Mouse (Mus musculus): ENCODE data around the gene Slc24a2. TPM values are rescaled to one million over a fixed set of nuclear protein-coding genes. Genes with fewer than 3 reads are reported as not detected.

The Slc24a2 gene
- polyA plus RNA-seq, 1 experiment from 2014 or later = not detected

GRCm38 (mm10) chr4:87041412-87041997 is 188.8 kb downstream of the Slc24a2 start:
- Histone ChIP-seq H3K36me3 (ENCODE audit: control insufficient read depth, insufficient read depth) (no peaks in the 10 kb centered on the region), H3K9ac (ENCODE audit: low read depth, low read length) (no peak overlapping the region), H3K4me1 (ENCODE audit: control insufficient read depth, low read depth, low read length) (no peaks in the 10 kb centered on the region), H3K9me3 (replicated peaks; ENCODE audit: control insufficient read depth, low read length) (no peaks in the 10 kb centered on the region), H3K4me3 (ENCODE audit: low read depth, low read length) (no peak overlapping the region), H3K4me2 (ENCODE audit: low read depth, low read length) (no peak overlapping the region), H3K27ac (ENCODE audit: low read length) (no peak overlapping the region), H3K27me3 (ENCODE audit: control insufficient read depth, insufficient read depth, low read depth, low read length) (no peaks in the 10 kb centered on the region)
- no peak for ATAC-seq (ENCODE audit: low read depth)
- WGBS (ENCODE audit: insufficient replicate concordance) = 67% methylated on average over 7 of the region's 7 CpGs

GRCm38 (mm10) chr4:87037592-87037991 is 192.7 kb downstream of the Slc24a2 start:
- Histone ChIP-seq H3K36me3 (ENCODE audit: control insufficient read depth, insufficient read depth) (no peaks in the 10 kb centered on the region), H3K27me3 (ENCODE audit: control insufficient read depth, insufficient read depth, low read depth, low read length) (no peaks in the 10 kb centered on the region), H3K9me3 (replicated peaks; ENCODE audit: control insufficient read depth, low read length) (no peaks in the 10 kb centered on the region), H3K4me2 (ENCODE audit: low read depth, low read length) (no peak overlapping the region), H3K9ac (ENCODE audit: low read depth, low read length) (no peak overlapping the region), H3K27ac (ENCODE audit: low read length) (no peak overlapping the region), H3K4me1 (ENCODE audit: control insufficient read depth, low read depth, low read length) (no peaks in the 10 kb centered on the region), H3K4me3 (ENCODE audit: low read depth, low read length) (no peak overlapping the region)
- 51% methylated on average over 4 of the region's 4 CpGs for WGBS (ENCODE audit: insufficient replicate concordance)
- ATAC-seq (ENCODE audit: low read depth) = no peak

GRCm38 (mm10) chr4:87036507-87036906 is 193.8 kb downstream of the Slc24a2 start:
- no peak overlapping the region for H3K4me2 ChIP-seq (ENCODE audit: low read depth, low read length)
- H3K27ac ChIP-seq (ENCODE audit: low read length) = no peak overlapping the region
- no peaks in the 10 kb centered on the region for H3K4me1 ChIP-seq (ENCODE audit: control insufficient read depth, low read depth, low read length)
- no peaks in the 10 kb centered on the region for H3K27me3 ChIP-seq (ENCODE audit: control insufficient read depth, insufficient read depth, low read depth, low read length)
- 67% methylated on average over 5 of the region's 5 CpGs for WGBS (ENCODE audit: insufficient replicate concordance)
- no peak overlapping the region for H3K9ac ChIP-seq (ENCODE audit: low read depth, low read length)
- H3K4me3 ChIP-seq (ENCODE audit: low read depth, low read length) = no peak overlapping the region
- no peaks in the 10 kb centered on the region for H3K9me3 ChIP-seq (replicated peaks; ENCODE audit: control insufficient read depth, low read length)
- no peaks in the 10 kb centered on the region for H3K36me3 ChIP-seq (ENCODE audit: control insufficient read depth, insufficient read depth)
- no peak for ATAC-seq (ENCODE audit: low read depth)

GRCm38 (mm10) chr4:87035701-87036100 is 194.6 kb downstream of the Slc24a2 start:
- 66% methylated on average over 10 of the region's 10 CpGs for WGBS (ENCODE audit: insufficient replicate concordance)

GRCm38 (mm10) chr4:87032632-87033031 is 197.6 kb downstream of the Slc24a2 start:
- H3K4me3 ChIP-seq (ENCODE audit: low read depth, low read length) = no peak overlapping the region
- no peaks in the 10 kb centered on the region for H3K36me3 ChIP-seq (ENCODE audit: control insufficient read depth, insufficient read depth)
- H3K27ac ChIP-seq (ENCODE audit: low read length) = no peak overlapping the region
- H3K27me3 ChIP-seq (ENCODE audit: control insufficient read depth, insufficient read depth, low read depth, low read length) = no peaks in the 10 kb centered on the region
- no peaks in the 10 kb centered on the region for H3K9me3 ChIP-seq (replicated peaks; ENCODE audit: control insufficient read depth, low read length)
- 70% methylated on average over 8 of the region's 8 CpGs for WGBS (ENCODE audit: insufficient replicate concordance)
- no peaks in the 10 kb centered on the region for H3K4me1 ChIP-seq (ENCODE audit: control insufficient read depth, low read depth, low read length)
- ATAC-seq (ENCODE audit: low read depth) = no peak
- no peak overlapping the region for H3K9ac ChIP-seq (ENCODE audit: low read depth, low read length)
- H3K4me2 ChIP-seq (ENCODE audit: low read depth, low read length) = no peak overlapping the region

More at GRCm38 (mm10) chr4:87035701-87036100, 194.6 kb downstream of the Slc24a2 start:
- Histone ChIP-seq H3K27ac (ENCODE audit: low read length) (no peak overlapping the region), H3K9ac (ENCODE audit: low read depth, low read length) (no peak overlapping the region), H3K4me2 (ENCODE audit: low read depth, low read length) (no peak overlapping the region), H3K4me1 (ENCODE audit: control insufficient read depth, low read depth, low read length) (no peaks in the 10 kb centered on the region), H3K36me3 (ENCODE audit: control insufficient read depth, insufficient read depth) (no peaks in the 10 kb centered on the region), H3K9me3 (replicated peaks; ENCODE audit: control insufficient read depth, low read length) (no peaks in the 10 kb centered on the region), H3K27me3 (ENCODE audit: control insufficient read depth, insufficient read depth, low read depth, low read length) (no peaks in the 10 kb centered on the region), H3K4me3 (ENCODE audit: low read depth, low read length) (no peak overlapping the region)
- no peak for ATAC-seq (ENCODE audit: low read depth)

- Histone ChIP-seq H3K36me3 (ENCODE audit: control insufficient read depth, insufficient read depth) (no peaks in the 10 kb centered on the region), H3K9me3 (replicated peaks; ENCODE audit: control insufficient read depth, low read length) (no peaks in the 10 kb centered on the region), H3K27ac (ENCODE audit: low read length) (no peak overlapping the region), H3K9ac (ENCODE audit: low read depth, low read length) (no peak overlapping the region), H3K4me3 (ENCODE audit: low read depth, low read length) (no peak overlapping the region), H3K4me1 (ENCODE audit: control insufficient read depth, low read depth, low read length) (no peaks in the 10 kb centered on the region), H3K4me2 (ENCODE audit: low read depth, low read length) (no peak overlapping the region), H3K27me3 (ENCODE audit: control insufficient read depth, insufficient read depth, low read depth, low read length) (no peaks in the 10 kb centered on the region)
- 65% methylated on average over 2 of the region's 2 CpGs for WGBS (ENCODE audit: insufficient replicate concordance)
- no peak for ATAC-seq (ENCODE audit: low read depth)
These were observed 199.2 kb downstream of the Slc24a2 start for GRCm38 (mm10) chr4:87031076-87031475.

- no peaks in the 10 kb centered on the region for H3K9me3 ChIP-seq (replicated peaks; ENCODE audit: control insufficient read depth, low read length)
- H3K27me3 ChIP-seq (ENCODE audit: control insufficient read depth, insufficient read depth, low read depth, low read length) = no peaks in the 10 kb centered on the region
- H3K4me3 ChIP-seq (ENCODE audit: low read depth, low read length) = no peak overlapping the region
- H3K36me3 ChIP-seq (ENCODE audit: control insufficient read depth, insufficient read depth) = no peaks in the 10 kb centered on the region
- ATAC-seq (ENCODE audit: low read depth) = no peak
- H3K9ac ChIP-seq (ENCODE audit: low read depth, low read length) = no peak overlapping the region
- H3K4me1 ChIP-seq (ENCODE audit: control insufficient read depth, low read depth, low read length) = no peaks in the 10 kb centered on the region
- no peak overlapping the region for H3K4me2 ChIP-seq (ENCODE audit: low read depth, low read length)
- WGBS (ENCODE audit: insufficient replicate concordance) = 64% methylated on average over 14 of the region's 14 CpGs
- H3K27ac ChIP-seq (ENCODE audit: low read length) = no peak overlapping the region
These were observed 203.7 kb downstream of the Slc24a2 start for GRCm38 (mm10) chr4:87026311-87027151.

- WGBS (ENCODE audit: insufficient replicate concordance) = 63% methylated on average over 8 of the region's 8 CpGs
These were observed 205.7 kb downstream of the Slc24a2 start for GRCm38 (mm10) chr4:87024556-87024955.

GRCm38 (mm10) chr4:87021542-87021941 is 208.7 kb downstream of the Slc24a2 start:
- Histone ChIP-seq H3K4me1 (ENCODE audit: control insufficient read depth, low read depth, low read length) (no peaks in the 10 kb centered on the region), H3K4me2 (ENCODE audit: low read depth, low read length) (no peak overlapping the region), H3K9ac (ENCODE audit: low read depth, low read length) (no peak overlapping the region), H3K27ac (ENCODE audit: low read length) (no peak overlapping the region), H3K4me3 (ENCODE audit: low read depth, low read length) (no peak overlapping the region), H3K36me3 (ENCODE audit: control insufficient read depth, insufficient read depth) (no peaks in the 10 kb centered on the region), H3K9me3 (replicated peaks; ENCODE audit: control insufficient read depth, low read length) (no peaks in the 10 kb centered on the region), H3K27me3 (ENCODE audit: control insufficient read depth, insufficient read depth, low read depth, low read length) (no peaks in the 10 kb centered on the region)
- 44% methylated on average over 3 of the region's 3 CpGs for WGBS (ENCODE audit: insufficient replicate concordance)
- ATAC-seq (ENCODE audit: low read depth) = no peak

More at GRCm38 (mm10) chr4:87024556-87024955, 205.7 kb downstream of the Slc24a2 start:
- Histone ChIP-seq H3K27me3 (ENCODE audit: control insufficient read depth, insufficient read depth, low read depth, low read length) (no peaks in the 10 kb centered on the region), H3K9ac (ENCODE audit: low read depth, low read length) (no peak overlapping the region), H3K4me1 (ENCODE audit: control insufficient read depth, low read depth, low read length) (no peaks in the 10 kb centered on the region), H3K27ac (ENCODE audit: low read length) (no peak overlapping the region), H3K9me3 (replicated peaks; ENCODE audit: control insufficient read depth, low read length) (no peaks in the 10 kb centered on the region), H3K4me3 (ENCODE audit: low read depth, low read length) (no peak overlapping the region), H3K4me2 (ENCODE audit: low read depth, low read length) (no peak overlapping the region), H3K36me3 (ENCODE audit: control insufficient read depth, insufficient read depth) (no peaks in the 10 kb centered on the region)
- no peak for ATAC-seq (ENCODE audit: low read depth)
